Mouse (Mus musculus): Measurements from ENCODE around the gene Wasf1.
A peak's percentile ranks its signal among the peaks of the same experiment; 100 is the strongest.

The Wasf1 gene

DNA sequence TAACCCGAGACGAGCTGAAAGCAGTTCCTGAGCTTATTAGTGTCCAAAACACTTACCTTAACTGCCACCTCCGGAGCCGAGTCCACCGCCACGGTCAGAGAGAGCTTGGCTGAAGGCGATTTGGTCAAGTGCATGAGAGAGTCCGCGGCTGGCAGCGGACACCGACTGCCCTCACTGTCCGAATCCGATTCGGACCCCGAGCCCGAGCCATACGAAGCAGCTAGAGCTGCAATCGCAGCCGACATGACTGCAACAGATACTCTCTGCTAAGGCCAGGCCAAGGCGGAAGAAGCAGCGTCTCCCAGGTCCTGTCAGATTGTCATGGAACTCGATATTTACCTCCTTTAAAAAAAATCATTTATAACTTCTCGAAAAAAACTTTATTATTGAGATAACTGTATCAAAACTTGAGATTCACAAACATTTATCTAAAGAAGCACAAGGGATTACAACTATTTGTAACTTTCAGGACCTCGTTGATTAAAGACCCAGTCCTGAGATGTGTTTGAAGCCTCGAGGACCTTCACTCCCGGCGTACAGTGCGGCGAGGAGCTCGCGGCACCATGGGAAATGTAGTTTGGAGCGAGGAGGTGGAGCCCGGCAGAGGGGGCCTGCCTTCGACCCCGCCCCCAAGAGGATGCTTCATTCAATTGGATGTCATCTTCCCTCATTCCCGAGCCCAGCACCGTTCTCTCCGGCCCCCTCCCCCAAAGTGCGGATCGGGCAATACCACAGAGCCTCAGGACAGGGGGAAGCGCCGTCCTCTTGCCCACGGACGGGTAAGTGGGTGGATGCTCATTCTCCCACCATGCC lies at the start of gene Wasf1, which contains the start of gene Cdc40:
Wasf1 (plus strand) TSS at position 645 of the 813 bp plus-strand sequence.
Cdc40 (minus strand) TSS at position 481 of the 813 bp plus-strand sequence.
- DNase-seq = peak; percentile 93

DNA sequence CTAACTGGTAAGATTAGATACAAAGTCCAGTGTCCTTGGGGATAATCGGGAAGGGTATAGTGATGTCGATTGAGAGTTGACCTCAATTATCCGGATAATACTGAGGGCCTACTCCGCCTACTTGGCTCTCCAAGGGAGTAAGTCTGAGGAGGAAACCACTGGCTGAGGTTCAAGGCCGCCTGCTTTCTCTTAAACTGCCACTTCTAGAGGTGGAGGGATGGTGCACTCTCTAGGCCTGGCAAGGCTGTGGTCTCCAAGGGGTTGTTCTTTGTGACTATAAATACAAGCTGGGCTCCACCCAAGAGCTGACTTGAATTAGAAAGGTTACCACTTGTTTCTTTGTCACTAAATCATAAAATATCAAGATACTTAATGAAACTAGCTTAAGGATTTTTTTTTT lies 43.2 kb upstream of the Wasf1 start:
- no peak for DNase-seq

- no peak for DNase-seq
Measured at GRCm38 (mm10) chr10:40843841-40844240, 39.4 kb upstream of the Wasf1 start.

DNA sequence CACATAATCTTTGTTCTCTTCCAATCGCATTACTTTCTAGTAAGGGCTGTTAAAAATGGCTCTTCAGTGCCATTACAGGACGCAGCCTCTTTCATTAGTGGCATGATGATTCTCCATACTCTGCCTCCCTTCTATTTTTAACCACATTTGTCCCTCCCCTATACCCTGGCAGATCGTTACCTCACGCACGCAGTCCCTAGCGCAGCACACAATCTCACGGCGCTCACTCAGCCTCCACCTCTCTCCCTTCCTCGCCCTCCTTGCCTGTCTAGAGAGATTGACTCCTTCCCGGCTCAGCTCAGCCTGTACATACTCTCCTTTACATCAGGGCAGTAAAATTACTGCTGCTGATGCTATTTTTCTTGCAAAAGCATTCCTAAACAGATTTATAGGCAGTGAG lies 38.7 kb upstream of the Wasf1 start:
- DNase-seq = no peak

- no peak for DNase-seq
Measured at GRCm38 (mm10) chr10:40845626-40846025, 37.6 kb upstream of the Wasf1 start.

- DNase-seq = no peak
Measured at GRCm38 (mm10) chr10:40847176-40847874, 36.0 kb upstream of the Wasf1 start.

DNA sequence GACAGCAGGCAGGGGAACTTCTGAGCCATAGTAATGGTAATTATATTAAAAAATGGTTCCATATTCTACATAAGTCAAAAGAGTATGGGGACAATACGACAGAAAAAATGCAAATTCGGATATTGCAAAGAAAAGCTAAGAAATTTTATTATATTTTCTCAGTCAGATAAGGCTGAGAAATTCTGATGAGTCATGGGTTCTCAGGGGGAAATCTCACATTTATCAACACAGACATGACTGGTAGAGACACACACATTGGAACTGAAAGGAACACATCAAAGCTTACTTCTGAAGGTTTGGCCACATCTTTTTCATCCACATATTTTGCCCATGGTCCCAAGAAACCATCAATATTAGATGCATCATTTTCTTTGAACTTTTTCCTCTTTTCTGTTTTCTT lies 32.6 kb upstream of the Wasf1 start:
- DNase-seq = no peak

DNA sequence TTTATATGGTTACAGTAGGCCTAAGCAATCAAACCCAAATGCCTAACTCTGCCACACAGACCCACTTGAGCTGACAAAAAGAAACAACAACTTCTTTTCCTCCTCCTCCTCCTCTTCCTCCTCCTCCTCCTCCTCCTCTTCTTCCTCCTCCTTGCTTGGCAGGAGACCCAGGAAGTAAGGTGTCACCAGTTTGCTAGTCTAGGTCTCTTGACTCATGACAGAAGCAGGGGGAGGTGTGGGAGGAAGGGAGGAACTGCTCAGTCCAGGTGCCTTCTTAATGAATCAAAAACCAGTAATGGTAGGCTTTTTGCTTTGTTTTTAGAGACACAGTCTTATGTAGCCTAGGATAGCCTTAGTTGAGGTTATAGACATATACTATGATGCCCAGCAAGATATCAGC lies 32.1 kb upstream of the Wasf1 start:
- DNase-seq = no peak

DNA sequence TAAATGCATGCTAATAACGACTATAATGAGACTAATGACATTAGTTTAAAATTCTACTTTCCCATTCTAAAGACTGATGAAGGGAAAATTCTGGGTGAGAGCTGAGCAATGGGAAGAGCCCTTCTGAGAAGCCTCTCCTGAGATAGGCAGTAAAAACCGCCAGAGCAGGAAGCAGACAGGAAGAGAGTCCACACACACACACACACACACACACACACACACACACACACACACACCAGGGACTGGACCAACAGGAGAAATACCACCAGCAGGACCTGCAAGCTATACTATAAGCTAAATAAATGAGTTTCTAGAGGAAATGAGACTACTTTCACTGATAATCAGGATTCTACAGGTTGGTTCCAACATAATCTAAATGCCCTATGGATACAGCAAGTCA lies 27.7 kb upstream of the Wasf1 start:
- no peak for DNase-seq

GRCm38 (mm10) chr10:40856703-40857102 lies 26.6 kb upstream of the Wasf1 start:
- DNase-seq = no peak

DNA sequence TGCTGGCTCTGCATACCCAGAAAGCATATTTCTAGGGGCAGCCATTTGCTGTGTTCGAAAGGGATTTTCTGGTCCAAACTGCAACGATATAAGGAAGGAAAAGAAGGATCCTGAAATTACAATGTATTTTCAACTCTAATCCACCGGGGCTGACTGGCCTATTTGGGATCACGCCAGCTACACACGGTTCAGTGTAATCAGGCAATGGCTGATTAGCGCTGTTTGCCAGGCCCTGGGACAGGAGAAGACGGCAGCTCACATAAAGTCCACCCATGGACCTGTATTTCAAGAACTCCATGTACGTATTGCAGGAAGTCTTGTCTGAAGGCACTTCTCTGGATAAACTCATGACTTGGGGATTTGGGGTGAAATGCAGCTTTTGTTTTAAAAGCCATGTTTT lies 25.7 kb upstream of the Wasf1 start:
- no peak for DNase-seq

GRCm38 (mm10) chr10:40868081-40868480 lies 15.2 kb upstream of the Wasf1 start:
- DNase-seq = no peak

GRCm38 (mm10) chr10:40871301-40871700 lies 12.0 kb upstream of the Wasf1 start:
- no peak for DNase-seq

DNA sequence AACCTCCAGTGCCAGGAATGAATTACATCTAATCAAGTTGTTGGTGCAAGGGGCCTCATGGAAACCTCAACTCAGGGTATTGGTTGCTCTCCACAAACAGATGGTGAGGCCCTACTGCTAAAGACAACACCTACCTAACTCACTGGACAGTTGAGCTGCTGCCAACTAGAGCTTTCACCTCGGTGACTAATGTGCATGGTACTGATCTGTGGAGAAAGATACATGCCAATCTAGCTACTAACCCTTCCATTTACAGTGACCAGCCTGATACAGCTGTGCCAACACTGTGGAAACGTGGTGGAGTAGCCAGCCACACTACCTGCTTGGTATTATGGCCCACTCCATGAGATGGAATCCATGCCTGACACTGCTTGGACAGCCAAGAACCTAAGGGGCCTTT lies 11.2 kb upstream of the Wasf1 start:
- DNase-seq = no peak

DNA sequence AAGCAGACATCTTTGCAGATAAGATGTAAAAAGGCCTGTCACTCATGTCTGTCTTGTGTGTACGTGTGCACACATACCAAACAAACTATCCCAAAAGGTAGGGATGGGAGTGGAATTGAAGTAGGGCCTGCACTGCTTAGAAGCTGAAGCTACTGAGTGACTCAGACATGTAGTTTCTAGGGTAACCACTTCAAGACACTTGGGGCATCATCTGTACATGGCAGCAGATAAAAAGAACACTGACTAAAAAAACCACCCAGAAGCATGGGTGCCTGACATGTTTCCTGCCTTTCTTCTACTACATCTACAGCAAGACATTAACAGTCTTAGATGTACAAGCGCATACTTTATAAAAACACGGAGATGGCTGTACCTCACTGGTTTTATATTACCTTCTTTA lies 5.0 kb upstream of the Wasf1 start:
- no peak for DNase-seq

GRCm38 (mm10) chr10:40879969-40880368 lies 3.3 kb upstream of the Wasf1 start:
- DNase-seq = no peak

DNA sequence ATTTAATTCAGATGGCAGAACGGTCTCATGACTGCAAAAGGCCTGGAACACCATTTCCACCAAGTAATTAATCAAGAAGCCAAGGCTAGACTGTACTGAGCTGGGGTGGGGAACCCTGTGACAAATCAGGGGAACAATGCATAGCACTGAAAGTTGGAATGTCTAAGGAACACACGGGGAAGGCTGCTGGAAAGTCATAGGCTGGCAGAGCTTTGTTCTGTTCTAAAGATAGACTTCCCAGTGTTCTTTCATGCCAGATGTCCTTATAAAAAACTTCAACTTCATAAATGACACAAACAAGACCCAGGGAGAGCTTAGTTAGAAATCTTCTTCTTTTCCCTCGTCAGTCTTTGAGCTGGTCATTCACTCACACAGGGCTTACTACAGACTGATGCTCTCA lies 2.0 kb upstream of the Wasf1 start:
- no peak for DNase-seq

DNA sequence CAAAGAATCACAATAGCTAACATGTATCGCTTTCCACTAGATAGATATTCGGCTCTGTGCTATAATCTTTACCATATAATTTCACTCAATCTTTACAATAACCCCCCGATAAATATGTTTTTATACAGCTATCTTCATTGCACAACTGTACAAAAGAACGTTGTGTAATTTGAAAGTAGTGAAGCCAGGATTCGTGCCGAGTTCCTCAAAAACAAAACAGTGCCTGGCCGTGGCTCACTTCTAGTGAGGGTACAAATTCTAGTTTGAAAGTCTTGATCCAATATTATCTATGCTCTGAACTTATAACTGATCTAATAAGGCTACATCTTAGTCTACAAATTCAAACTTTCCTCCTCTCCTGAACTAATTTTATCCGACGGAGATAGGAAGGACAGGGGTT lies 942 bp upstream of the Wasf1 start:
- no peak for DNase-seq

DNA sequence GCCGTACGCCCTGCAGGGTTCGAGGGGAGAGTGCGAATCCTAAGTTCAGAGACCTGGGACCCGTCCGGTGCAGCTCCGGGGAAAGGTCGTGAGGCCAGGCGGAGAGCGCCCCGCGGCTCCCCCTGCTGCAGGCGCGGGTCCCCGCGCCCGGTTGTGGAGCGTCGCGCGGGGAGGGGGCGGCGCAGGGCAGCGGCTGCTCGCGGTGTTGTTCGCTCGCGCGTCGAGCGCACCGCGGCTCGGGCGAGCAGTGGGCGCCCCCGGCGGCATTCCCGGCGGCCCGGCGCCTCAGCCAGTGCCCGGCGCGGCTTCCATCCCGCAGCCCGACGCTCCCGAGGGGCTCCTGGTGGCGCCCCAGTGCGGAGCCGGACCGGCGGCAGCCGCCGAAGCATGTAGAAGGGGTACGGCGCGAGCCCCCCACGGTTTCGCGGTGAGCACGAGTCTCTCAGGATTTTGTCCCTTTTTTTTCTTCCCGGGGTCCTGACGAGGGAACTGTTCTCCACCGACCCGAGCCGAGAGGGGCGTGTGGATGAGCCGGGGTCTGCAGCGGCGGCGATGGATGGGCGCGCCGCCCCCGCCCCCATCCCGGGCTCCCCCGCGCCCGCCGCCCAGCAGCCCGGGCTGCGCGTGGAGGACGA lies 486 bp downstream of the Wasf1 start:
- DNase-seq = no peak

DNA sequence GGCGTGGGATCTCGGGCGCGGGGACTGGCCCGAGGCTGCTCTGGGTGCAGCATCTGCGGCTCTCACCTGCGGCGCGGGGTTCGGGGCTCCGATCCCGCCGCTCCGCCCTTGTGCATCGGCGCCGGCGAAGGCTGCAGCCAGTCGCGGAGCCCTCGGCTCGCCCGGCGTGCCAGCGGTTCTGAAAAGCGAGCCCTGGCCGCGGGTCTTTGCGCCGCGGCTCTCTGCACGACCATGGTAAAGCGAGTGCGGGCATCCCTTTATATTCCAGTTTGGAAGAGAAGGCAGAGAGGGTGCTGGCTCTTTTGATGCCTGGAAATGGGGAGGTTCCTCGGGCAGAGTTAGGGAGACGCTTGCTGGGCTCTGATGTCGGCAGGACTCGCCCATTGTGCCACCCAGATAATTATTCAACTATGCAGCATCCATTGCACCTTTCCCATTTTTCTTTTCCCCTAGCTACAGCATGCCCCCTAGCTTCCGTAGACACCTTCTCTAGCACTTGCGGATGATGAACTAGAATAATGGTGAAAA lies 1.1 kb downstream of the Wasf1 start:
- DNase-seq = peak; percentile 22

- DNase-seq = no peak
Measured at GRCm38 (mm10) chr10:40885432-40885831, 2.2 kb downstream of the Wasf1 start.

GRCm38 (mm10) chr10:40887316-40887715 lies 4.0 kb downstream of the Wasf1 start:
- DNase-seq = no peak

- DNase-seq = no peak
Measured at GRCm38 (mm10) chr10:40889146-40889545, 5.9 kb downstream of the Wasf1 start.

DNA sequence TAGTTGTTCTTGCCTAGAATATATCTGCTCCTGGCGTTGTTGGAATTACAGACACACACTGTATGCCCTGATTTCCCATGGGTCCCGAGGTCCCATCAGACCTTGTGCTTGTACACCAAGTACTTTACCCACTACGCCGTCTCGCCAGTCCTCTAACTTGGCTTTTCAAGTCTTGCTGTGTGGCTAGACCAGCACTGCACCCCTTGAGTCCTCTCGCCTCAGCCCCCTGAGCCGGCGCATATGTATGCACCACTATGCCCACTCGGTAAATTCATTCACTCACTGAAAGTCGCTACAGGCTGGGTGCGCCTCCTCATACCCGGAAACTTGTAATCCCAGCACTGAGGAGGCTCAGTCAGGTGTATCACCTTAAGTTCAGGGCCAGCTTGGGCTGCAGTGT lies 12.5 kb downstream of the Wasf1 start:
- no peak for DNase-seq

All from liver (tissue).